Mouse (Mus musculus) embryonic facial prominence, embryonic 11.5 days (tissue): Measurements from ENCODE around the gene Gm15056. TPM values are rescaled to one million over a fixed set of nuclear protein-coding genes. Genes with fewer than 3 reads are reported as not detected.

Experiments used
- polyA plus RNA-seq: library from polyadenylated mRNA; unstranded; fragments of >200 nt; fragmentation: Nextera tagmentation; extraction: Ambion mirVana; gene quantifications from 2 replicates; pipeline ENCODE4 v1.2.1, GENCODE M21; 2014

Gene Gm15056
- polyA plus RNA-seq, 1 experiment from 2014 or later: not detected

Other genes with a start within 250 kb of the Gm15056 start
- gene Defb33, start 10.0 kb downstream of the Gm15056 start, polyA plus RNA-seq: not detected in 2 replicates
- not detected in 2 replicates for gene Gm6040, start 19.4 kb upstream of the Gm15056 start, polyA plus RNA-seq
- gene AY761185, start 42.1 kb upstream of the Gm15056 start, polyA plus RNA-seq: not detected in 2 replicates
- gene Defa21, start 122.9 kb upstream of the Gm15056 start, polyA plus RNA-seq: not detected in 2 replicates
- gene Defa23, start 152.4 kb upstream of the Gm15056 start, polyA plus RNA-seq: not detected in 2 replicates
- not detected in 2 replicates for gene Defa35, start 162.4 kb upstream of the Gm15056 start, polyA plus RNA-seq
- not detected in 2 replicates for gene Defa25, start 181.8 kb upstream of the Gm15056 start, polyA plus RNA-seq
- gene Gm14851, start 193.4 kb upstream of the Gm15056 start, polyA plus RNA-seq: not detected in 2 replicates
- gene Defa30, start 232.0 kb upstream of the Gm15056 start, polyA plus RNA-seq: not detected in 2 replicates